Mouse (Mus musculus): ENCODE results near the gene Galnt2.

DNA sequence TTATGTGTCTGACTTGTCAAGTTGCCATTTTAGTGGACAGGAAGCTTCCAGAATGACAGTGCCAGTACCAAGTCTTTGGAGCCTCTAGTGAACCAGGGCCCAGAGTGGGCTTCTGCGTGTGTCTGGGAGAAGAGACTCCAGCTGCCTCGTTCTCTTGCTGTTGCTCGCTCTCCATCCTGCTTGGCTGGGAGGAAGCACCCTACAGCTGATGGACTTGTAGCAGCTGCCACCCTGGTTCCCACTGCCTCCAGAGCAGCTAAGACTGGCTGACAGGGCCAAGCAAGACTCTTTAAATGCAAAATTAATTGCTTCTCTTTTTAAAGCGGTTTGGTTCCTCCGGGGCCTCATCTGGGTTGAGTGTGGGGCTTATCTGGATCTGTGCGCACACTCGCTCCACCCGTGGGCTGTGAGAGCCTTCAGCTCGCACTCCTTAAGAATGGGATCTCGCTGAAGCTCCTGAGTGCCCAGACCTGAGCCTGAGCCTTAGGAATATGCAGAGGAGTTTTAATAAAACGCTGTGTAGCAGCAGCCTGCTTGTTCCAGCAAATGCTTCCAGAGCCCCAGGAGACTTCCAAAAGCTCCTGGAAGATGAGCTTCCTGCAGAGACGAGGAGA lies 90.1 kb downstream of the Galnt2 start:
- TF ChIP-seq CTCF (conservative IDR thresholded peaks at IDR 0.05; ENCODE audit: low read length): no peak
- TF ChIP-seq NANOG (IDR thresholded peaks at IDR 0.05; ENCODE audit: borderline replicate concordance, low read length): no peak
- TF ChIP-seq POU5F1 (IDR thresholded peaks at IDR 0.05; ENCODE audit: borderline replicate concordance, low read length): no peak
